Mouse (Mus musculus) embryonic fibroblast, embryonic 13.5 days (primary cell): ENCODE results near the gene Rcsd1.

Experiments
- CTCF ChIP-seq: IDR thresholded peaks from 2 replicates; pipeline ENCODE4 v1.5.1; 2011; ENCODE audit warnings: mild to moderate bottlenecking, control low read depth, low read length, moderate library complexity, borderline replicate concordance; ENCODE audit not compliant: insufficient read depth
- POLR2A ChIP-seq: IDR thresholded peaks from 2 replicates; pipeline ENCODE4 v1.6.1; 2011; ENCODE audit warnings: low read depth, mild to moderate bottlenecking, control low read depth, low read length, moderate library complexity

- TF ChIP-seq CTCF (no peak), POLR2A (no peak)
Observed at GRCm38 (mm10) chr1:165709629-165710256, at the start of gene Rcsd1.
